Mouse (Mus musculus) layer of hippocampus, adult 11-12 months (tissue): ENCODE results near the gene Cd320.
"Not testable (repeated sequence)": the region's sequence is repeated elsewhere in the genome, so short reads cannot be mapped to it uniquely, and the experiment has no call there.

ENCODE experiments used
- DNase-seq: peaks from one replicate; pipeline ENCODE4 v3.0.0; 2022; ENCODE audit warnings: low spot score

The Cd320 gene

GRCm38 (mm10) chr17:33842966-33843795 is at the start of gene Cd320:
Gene Cd320 (plus strand): TSS chr17:33843091.
- peak; percentile 90 for DNase-seq

GRCm38 (mm10) chr17:33798306-33798705 is 44.6 kb upstream of the Cd320 start:
- DNase-seq, result no peak

GRCm38 (mm10) chr17:33799277-33799676 is 43.6 kb upstream of the Cd320 start:
- DNase-seq, result no peak

GRCm38 (mm10) chr17:33802221-33802620 is 40.7 kb upstream of the Cd320 start:
- DNase-seq, result no peak

- DNase-seq, result no peak
These were observed 38.7 kb upstream of the Cd320 start for GRCm38 (mm10) chr17:33804205-33804604.

GRCm38 (mm10) chr17:33804745-33805144 is 38.1 kb upstream of the Cd320 start:
- no peak for DNase-seq

GRCm38 (mm10) chr17:33807181-33807888 is 35.6 kb upstream of the Cd320 start:
- no peak for DNase-seq

- no peak for DNase-seq
These were observed 34.7 kb upstream of the Cd320 start for GRCm38 (mm10) chr17:33808192-33808591.

- DNase-seq, result peak; percentile 93
These were observed 32.4 kb upstream of the Cd320 start, which contains the start of gene Kank3 for GRCm38 (mm10) chr17:33810334-33811141. Gene Kank3 (plus strand): TSS chr17:33810519.

GRCm38 (mm10) chr17:33811142-33811516 is 31.8 kb upstream of the Cd320 start:
- DNase-seq, result no peak

GRCm38 (mm10) chr17:33812475-33812874 is 30.4 kb upstream of the Cd320 start:
- no peak for DNase-seq

GRCm38 (mm10) chr17:33812990-33813389 is 29.9 kb upstream of the Cd320 start:
- DNase-seq, result no peak

- no peak for DNase-seq
These were observed 27.5 kb upstream of the Cd320 start for GRCm38 (mm10) chr17:33815399-33815798.

- no peak for DNase-seq
These were observed 26.3 kb upstream of the Cd320 start for GRCm38 (mm10) chr17:33816612-33817011.

GRCm38 (mm10) chr17:33817184-33817968 is 25.5 kb upstream of the Cd320 start:
- DNase-seq, result peak; percentile 93

- no peak for DNase-seq
These were observed 24.8 kb upstream of the Cd320 start for GRCm38 (mm10) chr17:33817969-33818643.

- DNase-seq, result no peak
These were observed 20.4 kb upstream of the Cd320 start for GRCm38 (mm10) chr17:33822436-33822959.

GRCm38 (mm10) chr17:33823171-33823570 is 19.7 kb upstream of the Cd320 start:
- DNase-seq, result not testable (repeated sequence)

GRCm38 (mm10) chr17:33824084-33824996 is 18.6 kb upstream of the Cd320 start, which contains the start of the genes Rps28 and Ndufa7:
Gene Rps28 (minus strand): TSS chr17:33824562.
Gene Ndufa7 (plus strand): TSS chr17:33824572.
- peak; percentile 98 for DNase-seq

GRCm38 (mm10) chr17:33824997-33825330 is 17.9 kb upstream of the Cd320 start:
- not testable (repeated sequence) for DNase-seq
